Mouse (Mus musculus): ENCODE data around the gene Tbx15.

DNA sequence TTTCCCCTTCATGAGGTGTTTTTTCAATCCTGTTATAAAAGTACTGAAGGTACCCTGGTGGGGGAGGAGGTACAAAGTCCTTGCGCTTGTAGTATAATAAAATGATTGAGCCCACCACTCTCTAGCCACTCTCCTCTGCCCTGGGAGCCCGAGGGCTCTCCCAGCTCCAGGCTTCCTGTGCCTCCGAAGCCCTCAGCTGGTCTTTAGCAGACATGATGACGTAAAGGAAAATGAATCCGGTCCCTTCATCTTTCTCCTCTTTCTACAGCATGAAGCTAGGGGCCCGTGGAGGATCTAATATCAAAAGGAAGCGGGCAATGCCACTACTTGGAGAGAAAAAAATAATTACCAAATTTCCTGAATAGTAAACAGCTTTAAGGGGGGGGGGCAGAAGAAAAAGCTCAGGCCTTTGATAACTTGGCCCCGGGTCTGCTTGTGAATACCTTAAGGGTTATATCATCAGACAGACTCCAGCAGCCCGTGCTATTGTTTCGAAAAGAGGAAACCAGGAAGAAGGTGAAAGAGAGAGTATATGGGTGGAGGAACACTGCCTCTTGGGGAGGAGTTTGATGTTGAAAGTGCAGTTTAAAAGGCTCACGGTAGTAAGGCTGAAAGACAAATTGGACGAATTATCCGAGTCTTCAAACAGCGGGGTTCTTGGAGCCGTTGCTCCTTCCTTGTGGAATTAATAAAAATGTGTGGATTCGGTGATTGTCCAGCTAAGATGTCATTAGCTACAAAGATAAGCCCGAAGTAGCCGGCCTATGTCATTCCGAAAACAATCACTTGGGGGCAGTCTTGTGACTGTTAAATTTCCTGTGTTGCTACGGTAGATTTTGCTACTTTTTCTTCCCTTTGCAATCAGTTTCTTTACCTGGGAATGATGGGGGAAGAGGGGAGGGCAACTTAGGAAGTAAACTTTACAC lies 6.5 kb upstream of the Tbx15 start:
- TF ChIP-seq ZC3H11A (IDR thresholded peaks at IDR 0.05; ENCODE audit: borderline replicate concordance, low read depth, low read length) = 0 out of 2 replicates have a peak, but pooled peaks have one; percentile 5
- TF ChIP-seq ZNF384 (IDR thresholded peaks at IDR 0.05; ENCODE audit: low read depth, low read length) = no peak
- no peak for TF ChIP-seq CHD2 (IDR thresholded peaks at IDR 0.05; ENCODE audit: low read depth, low read length)
